Mouse (Mus musculus) kidney, embryonic 15.5 days (tissue): ENCODE data around the gene 4933405L10Rik. TPM values are rescaled to one million over a fixed set of nuclear protein-coding genes. Genes with fewer than 3 reads are reported as not detected.

Experiments
- ATAC-seq: fragments of 200-750 bp; cut with Nextera tagmentation; replicated peaks from 2 replicates; pipeline ENCODE4 v1.8.0; 2017; ENCODE audit warnings: moderate TSS enrichment; ENCODE audit not compliant: low FRiP score
- H3K27ac ChIP-seq: fragments of 300-500 bp; sonication (generic); 2 replicates; pipeline ENCODE4 v1.5.1; 2015; ENCODE audit warnings: mild to moderate bottlenecking, inconsistent platforms
- H3K27me3 ChIP-seq: fragments of 300-500 bp; sonication (generic); 2 replicates; pipeline ENCODE4 v1.6.1; 2015; ENCODE audit warnings: inconsistent platforms
- H3K36me3 ChIP-seq: fragments of 300-500 bp; sonication (generic); 2 replicates; pipeline ENCODE4 v1.6.1; 2015; ENCODE audit warnings: inconsistent platforms
- H3K4me1 ChIP-seq: fragments of 300-500 bp; sonication (generic); 2 replicates; pipeline ENCODE4 v1.6.1; 2015; ENCODE audit warnings: inconsistent platforms
- H3K4me2 ChIP-seq: fragments of 300-500 bp; sonication (generic); 2 replicates; pipeline ENCODE4 v1.6.1; 2015; ENCODE audit warnings: moderate library complexity, mild to moderate bottlenecking, inconsistent platforms
- H3K4me3 ChIP-seq: fragments of 300-500 bp; sonication (generic); replicated peaks from 2 replicates; pipeline ENCODE4 v1.5.1; 2015; ENCODE audit warnings: mild to moderate bottlenecking, inconsistent platforms
- H3K9ac ChIP-seq: fragments of 300-500 bp; sonication (generic); 2 replicates; pipeline ENCODE4 v1.6.1; 2015; ENCODE audit warnings: mild to moderate bottlenecking, inconsistent platforms
- H3K9me3 ChIP-seq: fragments of 300-500 bp; sonication (generic); replicated peaks from 2 replicates; pipeline ENCODE4 v1.6.1; 2016; ENCODE audit warnings: inconsistent platforms
- WGBS: fragments of 180-500 bp; shearing (Covaris S2); methylation state at CpG from one replicate; pipeline ENCODE4 v1.1.7; 2015; ENCODE audit warnings: mixed read lengths; 5-methylcytosine and 5-hydroxymethylcytosine counted together
- polyA plus RNA-seq: library from polyadenylated mRNA; unstranded; fragments of >200 nt; fragmentation: Nextera tagmentation; extraction: Ambion mirVana; gene quantifications from 2 replicates; pipeline ENCODE4 v1.2.1, GENCODE M21; 2015

4933405L10Rik gene
- polyA plus RNA-seq, 1 experiment from 2014 or later: 0.26 TPM

DNA sequence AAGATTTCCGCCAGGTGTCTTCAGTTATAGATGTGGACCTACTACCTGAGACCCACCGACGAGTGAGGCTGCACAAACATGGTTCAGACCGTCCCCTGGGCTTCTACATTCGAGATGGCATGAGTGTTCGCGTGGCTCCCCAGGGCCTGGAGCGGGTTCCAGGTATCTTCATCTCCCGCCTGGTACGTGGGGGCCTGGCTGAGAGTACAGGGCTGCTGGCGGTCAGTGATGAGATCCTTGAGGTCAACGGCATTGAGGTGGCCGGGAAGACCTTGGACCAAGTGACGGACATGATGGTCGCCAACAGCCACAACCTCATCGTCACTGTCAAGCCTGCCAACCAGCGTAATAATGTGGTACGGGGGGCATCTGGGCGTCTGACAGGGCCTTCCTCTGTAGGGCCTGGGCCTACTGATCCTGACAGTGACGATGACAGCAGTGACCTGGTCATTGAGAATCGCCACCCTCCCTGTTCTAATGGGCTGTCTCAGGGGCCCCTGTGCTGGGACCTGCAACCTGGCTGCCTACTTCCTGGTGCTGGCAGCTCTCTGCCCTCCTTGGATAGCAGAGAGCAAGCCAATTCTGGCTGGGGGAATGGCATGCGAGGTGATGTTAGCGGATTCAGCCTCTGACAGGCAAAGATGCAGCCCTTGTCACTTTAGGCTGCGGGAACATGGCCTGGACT, 4.6 kb upstream of the 4933405L10Rik start:
- Histone ChIP-seq H3K4me1 (peaks cover 40% of the 10 kb centered on the region), H3K4me2 (peak overlapping the region; percentile 82; the same call in 1 of the 2 replicates), H3K9me3 (no peaks in the 10 kb centered on the region), H3K4me3 (no peak overlapping the region), H3K9ac (no peak overlapping the region), H3K36me3 (peaks cover 38% of the 10 kb centered on the region), H3K27me3 (no peaks in the 10 kb centered on the region), H3K27ac (no peak overlapping the region)
- WGBS: 91% methylated on average over 24 of the region's 24 CpGs
- no peak for ATAC-seq

DNA sequence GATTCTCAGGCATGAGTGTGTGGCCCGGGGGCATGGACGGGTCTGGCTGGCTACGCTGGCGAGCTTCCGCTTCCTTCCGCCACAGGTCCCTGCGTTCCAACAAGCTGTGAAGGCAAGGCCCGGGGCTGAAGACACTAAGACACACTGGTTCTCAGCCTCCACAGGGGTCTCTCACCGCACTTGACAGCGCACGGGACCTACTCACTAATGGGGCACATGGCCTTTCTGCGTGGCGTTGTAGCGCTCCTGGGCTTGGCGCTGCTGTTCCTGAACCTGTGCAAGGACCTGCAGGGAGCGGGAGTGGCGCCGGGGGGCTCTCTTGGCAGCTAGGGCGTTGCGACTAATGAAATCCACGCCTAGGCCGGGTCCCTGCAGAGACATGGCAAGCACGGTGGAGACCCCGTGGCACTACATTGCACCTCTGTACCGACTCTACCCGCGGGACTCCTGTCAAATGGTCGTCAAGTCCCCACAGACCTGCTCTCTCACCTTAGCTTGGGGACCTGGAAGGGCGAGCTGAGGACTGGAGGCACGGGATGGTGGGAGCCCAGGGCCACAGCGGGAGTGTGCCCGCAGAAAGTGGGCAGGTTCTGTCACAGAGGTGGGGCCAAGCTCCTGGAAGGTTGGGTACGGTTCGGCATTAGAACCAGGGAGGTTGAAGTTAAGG, 3.2 kb upstream of the 4933405L10Rik start:
- WGBS: 92% methylated on average over 34 of the region's 34 CpGs
- Histone ChIP-seq H3K36me3 (peaks cover 27% of the 10 kb centered on the region), H3K27me3 (no peaks in the 10 kb centered on the region), H3K4me2 (no peak overlapping the region), H3K27ac (no peak overlapping the region), H3K4me1 (peaks cover 40% of the 10 kb centered on the region), H3K9ac (no peak overlapping the region), H3K4me3 (no peak overlapping the region), H3K9me3 (no peaks in the 10 kb centered on the region)
- no peak for ATAC-seq

DNA sequence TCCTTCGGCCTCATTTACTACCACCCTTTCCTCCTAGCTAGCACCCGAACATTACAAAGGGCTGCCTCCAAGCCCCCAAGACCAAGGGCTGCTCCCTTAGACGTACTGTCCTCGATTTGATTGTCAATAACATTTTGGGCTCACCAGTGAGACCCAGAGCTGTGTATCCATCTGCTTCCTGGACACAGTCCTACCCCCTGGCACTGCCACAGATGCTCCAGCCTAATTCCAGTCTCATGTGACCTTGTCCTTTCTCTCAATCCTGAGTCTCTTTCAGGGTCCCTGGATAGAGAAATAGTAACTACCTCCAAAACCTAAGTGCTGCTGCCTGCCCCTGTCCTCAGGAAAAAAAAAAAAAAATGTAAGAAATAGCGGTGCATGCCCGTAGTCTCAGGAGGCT, 2.5 kb upstream of the 4933405L10Rik start:
- Histone ChIP-seq H3K27ac (no peak overlapping the region), H3K9me3 (no peaks in the 10 kb centered on the region), H3K4me3 (no peak overlapping the region), H3K4me2 (no peak overlapping the region), H3K4me1 (peaks cover 34% of the 10 kb centered on the region), H3K27me3 (no peaks in the 10 kb centered on the region), H3K36me3 (peaks cover 27% of the 10 kb centered on the region), H3K9ac (no peak overlapping the region)
- 87% methylated on average over 6 of the region's 6 CpGs for WGBS
- ATAC-seq: no peak

DNA sequence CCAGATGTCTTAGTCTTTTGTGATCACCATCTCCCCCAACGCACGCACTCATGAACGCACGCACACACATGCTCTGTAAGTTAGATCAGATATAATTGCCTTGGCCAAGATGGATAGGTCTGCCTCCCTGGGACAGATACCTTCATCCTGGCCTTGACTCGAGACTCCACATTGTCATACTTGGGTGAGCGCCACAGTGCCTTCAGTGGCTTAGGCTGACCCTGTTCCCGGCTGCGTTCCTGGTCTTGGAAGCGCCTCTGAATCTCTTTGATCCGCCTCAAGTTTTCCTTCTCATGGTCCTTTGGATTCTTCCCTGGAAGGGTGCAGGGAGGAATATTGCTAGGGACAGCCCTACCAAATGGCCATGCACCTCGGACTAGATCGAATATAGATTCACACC, 1.0 kb upstream of the 4933405L10Rik start:
- Histone ChIP-seq H3K27ac (no peak overlapping the region), H3K4me3 (peak overlapping the region; percentile 86), H3K4me1 (peaks cover 28% of the 10 kb centered on the region), H3K4me2 (peak overlapping the region; percentile 94), H3K9ac (peak overlapping the region; percentile 72; the same call in 1 of the 2 replicates), H3K9me3 (no peaks in the 10 kb centered on the region), H3K36me3 (peaks cover 27% of the 10 kb centered on the region), H3K27me3 (no peaks in the 10 kb centered on the region)
- WGBS: 69% methylated on average over 12 of the region's 12 CpGs
- ATAC-seq: no peak

DNA sequence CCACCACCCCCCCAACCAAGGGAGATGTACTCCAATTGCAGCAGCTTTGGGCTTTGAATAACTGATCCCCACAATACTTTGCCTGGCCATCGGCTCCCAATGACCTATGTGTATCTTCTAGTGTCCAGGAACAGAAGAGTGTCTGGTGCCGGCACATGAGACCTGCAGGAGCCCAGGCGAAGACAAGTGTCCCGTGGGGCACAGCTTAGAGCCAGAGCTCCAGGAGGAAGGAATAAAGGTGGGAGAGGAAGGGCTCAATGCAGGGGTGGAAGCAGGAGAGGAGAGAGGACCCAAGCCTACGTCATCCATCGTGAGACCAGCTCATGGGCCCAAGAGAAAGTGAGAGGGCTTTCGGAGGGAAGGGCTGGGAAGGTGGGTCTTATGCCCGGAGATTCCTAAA, 1.2 kb downstream of the 4933405L10Rik start:
- Histone ChIP-seq H3K27me3 (no peaks in the 10 kb centered on the region), H3K4me1 (peaks cover 17% of the 10 kb centered on the region), H3K9ac (no peak overlapping the region), H3K4me3 (no peak overlapping the region), H3K36me3 (peaks cover 13% of the 10 kb centered on the region), H3K27ac (no peak overlapping the region), H3K9me3 (no peaks in the 10 kb centered on the region), H3K4me2 (no peak overlapping the region)
- WGBS: 95% methylated on average over 8 of the region's 8 CpGs
- no peak for ATAC-seq

DNA sequence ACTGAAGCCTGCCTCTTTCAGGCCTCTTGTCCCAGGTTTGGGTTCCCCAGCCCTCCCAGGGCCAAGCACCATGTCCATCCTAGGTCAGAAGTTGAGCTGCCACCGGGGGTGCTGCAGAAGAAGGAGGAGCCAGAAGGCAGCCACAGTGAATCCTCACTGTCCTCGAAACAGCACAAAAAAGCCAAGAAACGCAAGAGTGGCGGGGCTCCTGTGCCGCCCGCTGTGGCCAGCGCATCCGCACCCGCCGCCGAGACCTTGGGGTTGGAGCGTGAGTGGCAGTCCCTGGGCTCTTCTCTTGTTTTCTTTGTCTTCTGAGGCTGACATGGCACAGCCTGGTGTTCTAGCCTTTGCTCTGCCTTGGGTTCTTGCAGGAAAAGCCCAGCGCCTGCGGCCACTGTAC, 1.9 kb downstream of the 4933405L10Rik start:
- H3K9ac ChIP-seq: no peak overlapping the region
- peaks cover 17% of the 10 kb centered on the region for H3K4me1 ChIP-seq
- 77% methylated on average over 14 of the region's 14 CpGs for WGBS
- no peaks in the 10 kb centered on the region for H3K9me3 ChIP-seq
- no peak overlapping the region for H3K27ac ChIP-seq
- no peak overlapping the region for H3K4me2 ChIP-seq
- H3K36me3 ChIP-seq: peaks cover 7% of the 10 kb centered on the region
- no peak for ATAC-seq
- no peaks in the 10 kb centered on the region for H3K27me3 ChIP-seq
- no peak overlapping the region for H3K4me3 ChIP-seq

DNA sequence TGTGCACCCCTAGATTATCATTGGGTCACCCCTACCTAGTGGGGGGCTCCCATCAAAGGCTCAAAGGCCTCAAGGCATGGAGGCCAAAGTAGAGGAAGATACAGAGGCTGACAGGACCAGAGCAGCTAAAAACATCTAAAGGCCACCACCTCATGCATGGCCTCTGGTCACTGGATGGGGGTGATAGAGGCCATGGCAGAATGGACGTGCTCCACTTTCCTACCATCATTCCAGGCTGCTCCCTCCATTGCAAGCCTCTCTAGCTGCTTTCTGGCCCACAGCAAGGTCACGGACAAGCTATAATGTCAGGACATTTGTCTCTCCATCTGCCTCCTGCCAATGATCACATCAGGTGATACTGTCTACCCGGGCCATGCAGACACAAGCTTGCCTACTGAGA, 4.8 kb downstream of the 4933405L10Rik start:
- no peaks in the 10 kb centered on the region for H3K9me3 ChIP-seq
- ATAC-seq: no peak

DNA sequence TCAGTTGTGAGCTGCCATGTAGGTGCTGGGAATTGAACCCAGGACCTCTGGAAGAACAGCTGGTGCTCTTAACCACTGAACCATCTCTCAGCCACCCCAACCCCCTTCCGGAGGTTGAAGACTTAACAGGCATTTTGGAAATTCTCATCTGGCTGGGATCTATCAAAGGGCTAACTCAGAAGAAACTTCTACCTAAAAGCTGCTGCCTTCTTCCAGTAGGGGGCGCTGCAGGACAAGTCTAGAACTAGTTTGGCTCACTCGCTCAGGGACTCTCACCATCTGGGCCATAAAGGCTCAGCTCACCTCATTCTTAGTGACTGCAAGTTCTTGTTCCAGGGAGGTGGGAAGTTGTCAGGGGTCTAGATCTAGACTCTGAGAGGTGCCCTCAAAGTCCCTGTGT, 6.7 kb downstream of the 4933405L10Rik start:
- Histone ChIP-seq H3K4me3 (no peak overlapping the region), H3K9ac (no peak overlapping the region), H3K27ac (peak overlapping the region; percentile 58), H3K27me3 (no peaks in the 10 kb centered on the region), H3K4me1 (0 out of 2 replicates have a peak, but pooled peaks cover 3% of the 10 kb centered on the region), H3K9me3 (no peaks in the 10 kb centered on the region), H3K4me2 (no peak overlapping the region), H3K36me3 (peaks cover 15% of the 10 kb centered on the region)
- ATAC-seq: peak; percentile 47; the same call in 1 of the 2 replicates
- 6% methylated on average over 3 of the region's 3 CpGs for WGBS

More for the DNA sequence above, 4.8 kb downstream of the 4933405L10Rik start:
- H3K27me3 ChIP-seq: no peaks in the 10 kb centered on the region
- H3K4me2 ChIP-seq: no peak overlapping the region
- no peak overlapping the region for H3K9ac ChIP-seq
- 87% methylated on average over 3 of the region's 3 CpGs for WGBS
- no peak overlapping the region for H3K4me3 ChIP-seq
- H3K36me3 ChIP-seq: peaks cover 13% of the 10 kb centered on the region
- H3K4me1 ChIP-seq: peaks cover 7% of the 10 kb centered on the region
- no peak overlapping the region for H3K27ac ChIP-seq

DNA sequence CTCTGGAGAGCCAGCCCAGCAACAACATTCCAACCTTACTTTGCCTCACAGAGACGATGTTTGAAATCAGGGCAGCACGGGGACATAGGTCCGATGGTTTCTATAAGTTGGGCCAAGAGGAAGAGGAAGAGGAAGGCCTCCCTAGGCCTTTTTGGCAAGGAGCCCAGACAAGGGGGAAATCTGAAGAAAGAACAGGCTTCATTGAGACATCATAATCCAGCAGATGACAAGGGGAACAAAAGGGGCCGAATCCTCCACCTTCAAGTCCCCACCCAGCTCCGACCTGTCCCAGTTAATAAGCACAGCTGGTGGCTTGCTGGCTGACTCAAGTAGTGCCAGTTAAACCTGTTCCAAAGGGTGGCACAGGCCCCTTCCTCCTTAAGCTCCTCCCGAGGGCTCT, 7.6 kb downstream of the 4933405L10Rik start:
- 0 out of 2 replicates have a peak, but pooled peaks cover 3% of the 10 kb centered on the region for H3K4me1 ChIP-seq
- no peaks in the 10 kb centered on the region for H3K9me3 ChIP-seq
- 72% methylated on average over 6 of the region's 6 CpGs for WGBS
- no peak overlapping the region for H3K4me3 ChIP-seq
- no peak overlapping the region for H3K4me2 ChIP-seq
- peak overlapping the region; percentile 58 for H3K27ac ChIP-seq
- no peaks in the 10 kb centered on the region for H3K27me3 ChIP-seq
- H3K36me3 ChIP-seq: peaks cover 15% of the 10 kb centered on the region
- ATAC-seq: no peak
- H3K9ac ChIP-seq: no peak overlapping the region

DNA sequence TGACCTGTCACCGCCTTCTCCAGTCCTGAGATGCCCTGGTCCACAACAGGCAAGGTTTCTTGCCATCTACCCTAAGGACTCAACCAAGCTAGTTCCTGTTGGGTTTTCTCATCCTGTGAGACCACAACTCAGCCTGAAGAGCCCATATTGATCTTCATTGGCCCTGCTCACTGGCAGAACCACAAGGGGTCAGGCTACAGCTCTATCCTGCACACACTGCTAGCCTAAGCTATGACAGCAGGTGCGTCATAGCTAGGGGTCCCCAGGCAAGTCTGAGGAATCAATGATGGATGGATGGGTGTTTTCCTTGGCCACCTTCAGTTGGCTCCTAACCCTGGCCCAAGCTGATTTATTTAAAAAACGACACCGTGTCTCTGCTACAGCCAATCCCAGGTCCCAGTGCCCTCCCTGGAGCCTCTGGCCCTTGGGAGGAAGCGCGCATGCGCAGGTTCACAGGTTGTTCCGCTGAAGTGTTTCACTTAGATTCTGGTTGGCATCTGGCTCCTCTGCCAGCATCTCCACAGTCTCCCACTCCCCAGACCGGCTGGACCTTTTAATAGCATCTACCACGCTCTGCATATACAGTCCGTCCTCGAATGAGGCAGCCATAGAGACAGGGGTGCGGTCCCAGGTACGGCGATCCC, 9.0 kb downstream of the 4933405L10Rik start:
- no peaks in the 10 kb centered on the region for H3K27me3 ChIP-seq
- H3K4me2 ChIP-seq: no peak overlapping the region
- 0 out of 2 replicates have a peak, but pooled peaks cover 3% of the 10 kb centered on the region for H3K4me1 ChIP-seq
- H3K9me3 ChIP-seq: no peaks in the 10 kb centered on the region
- ATAC-seq: no peak
- 93% methylated on average over 15 of the region's 15 CpGs for WGBS
- H3K27ac ChIP-seq: no peak overlapping the region
- peaks cover 15% of the 10 kb centered on the region for H3K36me3 ChIP-seq
- no peak overlapping the region for H3K9ac ChIP-seq
- H3K4me3 ChIP-seq: no peak overlapping the region

DNA sequence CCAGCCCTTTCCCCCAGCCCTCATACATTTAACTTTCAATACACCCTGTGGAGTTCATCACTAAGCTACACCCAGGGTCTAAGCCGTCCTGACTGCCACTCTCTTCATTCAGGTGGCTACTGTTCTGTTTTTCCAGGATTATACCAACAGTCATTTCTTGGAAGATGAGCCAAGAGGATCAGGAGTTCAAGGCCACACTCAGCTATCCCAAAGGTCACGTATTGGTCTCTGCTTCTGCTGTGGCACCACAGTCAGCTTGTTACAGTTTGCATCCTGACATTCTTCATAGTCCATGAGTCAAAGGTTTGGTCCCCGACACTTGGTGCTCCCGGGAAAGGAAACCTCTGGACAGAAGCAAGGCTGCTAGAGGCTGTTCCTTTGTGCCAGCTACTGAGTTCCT, 12.2 kb downstream of the 4933405L10Rik start:
- WGBS: 85% methylated on average over 4 of the region's 4 CpGs
- no peak overlapping the region for H3K27ac ChIP-seq
- ATAC-seq: no peak

DNA sequence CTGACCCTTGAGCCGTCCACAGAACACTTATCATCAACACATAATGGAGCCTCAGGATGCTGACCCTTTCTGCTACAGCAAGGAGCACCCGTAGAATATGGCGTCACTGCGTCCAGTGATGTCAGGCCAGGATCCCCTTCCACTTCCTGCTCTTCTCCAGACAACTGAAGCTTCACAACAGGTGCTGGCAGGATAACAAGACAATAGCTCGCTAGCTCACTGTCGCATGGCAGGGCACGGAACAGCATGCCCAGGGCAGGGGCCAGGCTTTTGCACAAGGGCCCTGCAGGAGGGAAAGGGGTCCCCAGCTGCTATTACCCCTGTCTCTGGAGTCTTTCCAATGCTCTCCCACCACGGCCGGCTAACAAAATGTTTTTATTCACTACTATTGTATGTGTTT, 15.4 kb downstream of the 4933405L10Rik start:
- Histone ChIP-seq H3K4me3 (no peak overlapping the region), H3K4me2 (no peak overlapping the region), H3K27me3 (no peaks in the 10 kb centered on the region), H3K36me3 (peaks cover 27% of the 10 kb centered on the region), H3K4me1 (no peaks in the 10 kb centered on the region; the same call in 1 of the 2 replicates), H3K27ac (no peak overlapping the region), H3K9me3 (no peaks in the 10 kb centered on the region), H3K9ac (no peak overlapping the region)
- ATAC-seq: no peak
- WGBS: 91% methylated on average over 9 of the region's 9 CpGs

More for the DNA sequence above, 12.2 kb downstream of the 4933405L10Rik start:
- no peak overlapping the region for H3K9ac ChIP-seq
- H3K36me3 ChIP-seq: peaks cover 24% of the 10 kb centered on the region
- H3K27me3 ChIP-seq: no peaks in the 10 kb centered on the region
- H3K4me2 ChIP-seq: no peak overlapping the region
- H3K9me3 ChIP-seq: no peaks in the 10 kb centered on the region
- H3K4me3 ChIP-seq: no peak overlapping the region
- H3K4me1 ChIP-seq: no peaks in the 10 kb centered on the region
